Mouse (Mus musculus) spleen, adult 2 months (tissue): ENCODE measurements around the gene Fbxo48. TPM values are rescaled to one million over a fixed set of nuclear protein-coding genes. Genes with fewer than 3 reads are reported as not detected.

Experiments used
- DNase-seq, 2 experiments: peaks; one replicate each; pipeline versions ENCODE4 v3.0.0 to v3.0.0-alpha.2; 2012 to 2021; ENCODE audit warnings: low spot score in 2 of 2, low read depth in 1 of 2
- H3K27ac ChIP-seq: fragments of 200-500 bp; 2 replicates; pipeline ENCODE4 v1.5.1; 2012; ENCODE audit warnings: low read length, inconsistent platforms; ENCODE audit not compliant: insufficient read depth
- H3K27me3 ChIP-seq: fragments of 200-500 bp; 2 replicates; pipeline ENCODE4 v1.6.1; 2012; ENCODE audit warnings: mild to moderate bottlenecking, moderate library complexity, low read length, inconsistent platforms; ENCODE audit not compliant: control insufficient read depth, insufficient read depth
- H3K36me3 ChIP-seq: fragments of 200-500 bp; 2 replicates; pipeline ENCODE4 v1.6.1; 2012; ENCODE audit warnings: mild to moderate bottlenecking, low read length, inconsistent platforms; ENCODE audit not compliant: control insufficient read depth, insufficient read depth
- H3K4me1 ChIP-seq: fragments of 200-500 bp; 2 replicates; pipeline ENCODE4 v1.6.1; 2011; ENCODE audit warnings: inconsistent platforms; ENCODE audit not compliant: control insufficient read depth, insufficient read depth, insufficient read length
- H3K4me3 ChIP-seq: fragments of 200-500 bp; 2 replicates; pipeline ENCODE4 v1.5.1; 2011; ENCODE audit warnings: mild to moderate bottlenecking, inconsistent platforms; ENCODE audit not compliant: insufficient read depth, insufficient read length; ENCODE audit errors: extremely low read depth
- CTCF ChIP-seq: fragments of 200-500 bp; IDR thresholded peaks from 2 replicates; pipeline ENCODE4 v1.5.1; 2011; ENCODE audit warnings: mild to moderate bottlenecking, inconsistent platforms; ENCODE audit not compliant: insufficient read depth, insufficient read length, insufficient replicate concordance; ENCODE audit errors: extremely low read depth
- POLR2A ChIP-seq: fragments of 200-500 bp; IDR thresholded peaks from 2 replicates; pipeline ENCODE4 v1.6.1; 2011; ENCODE audit warnings: low read depth, low read length, inconsistent platforms
- WGBS: fragments of 180-500 bp; shearing (Covaris S2); methylation state at CpG from one replicate; pipeline ENCODE4 v1.1.7; 2018; 5-methylcytosine and 5-hydroxymethylcytosine counted together
- polyA plus RNA-seq: library from polyadenylated mRNA; depleted of rRNA; stranded (reverse); fragments of >200 nt; gene quantifications from 2 replicates; pipeline ENCODE4 v1.2.3, GENCODE M21; 2012

Gene Fbxo48
- polyA plus RNA-seq, 1 experiment, result 0.94 TPM

DNA sequence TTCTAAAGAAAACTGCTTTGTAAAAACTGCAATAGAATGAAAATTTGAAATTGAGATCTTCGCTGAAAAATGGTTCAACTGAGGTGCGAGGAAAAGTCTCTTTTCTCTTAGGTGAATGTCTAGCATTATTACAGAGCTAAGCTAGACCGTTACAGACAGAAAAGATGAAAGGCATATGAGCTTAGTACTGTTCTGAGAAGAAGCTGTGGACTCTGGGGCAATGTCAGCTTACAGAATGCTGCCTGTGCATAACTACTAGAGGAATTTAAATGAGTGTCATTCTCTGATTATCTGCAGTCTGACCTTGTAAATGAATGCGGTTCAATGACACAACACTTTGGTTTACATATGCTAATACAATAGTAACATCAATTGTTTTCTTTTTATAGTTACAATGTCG lies 35.3 kb upstream of the Fbxo48 start:
- H3K4me3 ChIP-seq, result no peak overlapping the region
- no peak for DNase-seq
- no peaks in the 10 kb centered on the region for H3K4me1 ChIP-seq
- H3K36me3 ChIP-seq, result no peaks in the 10 kb centered on the region
- no peak overlapping the region for H3K27ac ChIP-seq
- no peak for TF ChIP-seq POLR2A
- TF ChIP-seq CTCF, result no peak
- WGBS, result 86% methylated on average over 5 of the region's 5 CpGs
- no peaks in the 10 kb centered on the region for H3K27me3 ChIP-seq

DNA sequence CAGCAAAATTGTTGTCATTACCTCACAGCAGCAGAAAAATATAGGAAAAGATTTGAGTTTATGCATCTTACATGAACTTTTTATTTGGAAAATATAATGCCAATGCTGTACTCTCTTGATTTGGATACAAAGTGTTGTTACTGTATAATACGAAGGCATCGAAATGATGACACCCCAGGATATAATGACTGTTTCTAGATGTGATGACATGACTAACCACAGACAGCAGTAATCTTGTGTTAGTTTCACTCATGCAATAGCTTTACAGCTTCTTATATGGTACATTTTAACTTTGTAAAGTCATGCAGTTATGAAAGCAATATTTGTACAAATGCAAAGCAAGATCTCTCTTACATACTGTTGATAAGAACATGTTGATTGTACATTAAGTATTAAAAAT lies 33.7 kb upstream of the Fbxo48 start:
- no peaks in the 10 kb centered on the region for H3K36me3 ChIP-seq
- TF ChIP-seq POLR2A (no peak), CTCF (no peak)
- no peaks in the 10 kb centered on the region for H3K4me1 ChIP-seq
- H3K27ac ChIP-seq, result no peak overlapping the region
- WGBS, result 88% methylated on average over 2 of the region's 2 CpGs
- no peak for DNase-seq
- H3K4me3 ChIP-seq, result no peak overlapping the region
- no peaks in the 10 kb centered on the region for H3K27me3 ChIP-seq

GRCm38 (mm10) chr11:16932159-16932558 lies 19.0 kb upstream of the Fbxo48 start:
- Histone ChIP-seq H3K27ac (no peak overlapping the region; the same call in 1 of the 2 replicates), H3K4me3 (no peak overlapping the region), H3K27me3 (no peaks in the 10 kb centered on the region), H3K36me3 (no peaks in the 10 kb centered on the region), H3K4me1 (peaks cover 1% of the 10 kb centered on the region; the same call in 1 of the 2 replicates)
- 31% methylated on average over 3 of the region's 3 CpGs for WGBS
- TF ChIP-seq POLR2A (no peak), CTCF (no peak)
- no peak for DNase-seq

GRCm38 (mm10) chr11:16935577-16936236 lies 15.5 kb upstream of the Fbxo48 start:
- Histone ChIP-seq H3K27ac (no peak overlapping the region), H3K4me3 (no peak overlapping the region), H3K4me1 (peaks cover 1% of the 10 kb centered on the region; the same call in 1 of the 2 replicates), H3K27me3 (no peaks in the 10 kb centered on the region), H3K36me3 (no peaks in the 10 kb centered on the region)
- no peak for DNase-seq
- 93% methylated on average over 6 of the region's 6 CpGs for WGBS
- TF ChIP-seq POLR2A, result no peak
- TF ChIP-seq CTCF, result no peak

DNA sequence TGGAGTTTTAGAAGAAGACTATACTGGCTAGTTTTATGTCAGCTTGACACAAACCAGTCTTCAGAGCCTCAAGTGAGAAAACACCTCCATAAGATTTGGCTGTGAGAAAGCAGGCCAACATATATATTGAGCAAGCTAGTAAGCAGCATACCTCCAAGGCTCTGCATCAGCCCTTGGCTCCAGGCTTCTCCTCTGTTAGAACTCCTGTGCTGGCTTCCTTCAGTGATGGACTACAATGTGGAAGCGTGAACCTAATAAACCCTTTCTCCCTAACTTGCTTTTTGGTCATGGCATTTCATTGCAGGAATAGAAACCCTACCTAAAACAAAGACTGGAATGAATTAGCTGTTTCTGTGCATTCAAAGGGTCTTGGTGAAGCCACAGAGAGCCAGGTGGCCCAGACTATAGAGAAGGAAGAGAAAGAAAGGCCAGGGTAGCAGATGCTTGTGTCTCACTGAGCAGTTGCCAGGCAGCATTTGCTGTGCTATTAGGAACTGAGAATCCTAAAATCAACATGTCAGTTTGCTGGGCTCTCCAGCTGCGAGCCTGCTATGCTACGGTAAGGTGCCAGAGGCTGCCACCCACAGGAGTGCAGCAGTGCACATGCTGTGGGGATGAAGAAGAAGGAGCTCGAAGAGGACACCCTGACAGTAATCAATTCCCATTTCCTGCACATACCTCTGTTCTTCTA lies 9.9 kb upstream of the Fbxo48 start:
- Histone ChIP-seq H3K4me1 (peaks cover 7% of the 10 kb centered on the region), H3K27ac (no peak overlapping the region)
- WGBS, result 60% methylated on average over 4 of the region's 4 CpGs

DNA sequence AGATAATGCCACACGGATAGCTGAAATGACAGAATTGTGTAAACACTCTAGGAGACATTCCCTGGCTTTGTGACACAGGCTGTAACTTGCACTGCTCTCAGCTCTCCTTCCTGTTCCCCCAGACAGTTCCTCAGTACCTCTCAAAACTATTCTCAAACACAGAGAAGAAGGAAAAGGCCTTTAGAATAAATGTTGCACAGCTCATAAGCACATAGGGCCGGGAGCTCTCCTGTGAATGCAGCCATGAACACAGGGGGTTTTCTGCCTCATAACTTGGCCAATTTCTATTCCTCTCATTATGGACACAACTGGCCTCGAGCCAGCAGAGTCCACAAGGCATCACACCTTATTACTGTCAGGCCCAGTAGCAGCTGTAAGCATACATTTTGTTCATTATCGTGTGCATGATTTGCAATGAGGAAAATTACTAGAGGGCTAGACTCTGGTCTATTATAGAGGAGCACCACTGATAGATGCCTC lies 9.2 kb upstream of the Fbxo48 start:
- Histone ChIP-seq H3K27me3 (no peaks in the 10 kb centered on the region), H3K36me3 (no peaks in the 10 kb centered on the region), H3K4me3 (no peak overlapping the region), H3K27ac (no peak overlapping the region), H3K4me1 (peaks cover 7% of the 10 kb centered on the region)
- WGBS, result 83% methylated on average over 4 of the region's 4 CpGs
- TF ChIP-seq CTCF (no peak), POLR2A (no peak)
- no peak for DNase-seq

More for the DNA sequence above, 9.9 kb upstream of the Fbxo48 start:
- no peak overlapping the region for H3K4me3 ChIP-seq
- H3K36me3 ChIP-seq, result no peaks in the 10 kb centered on the region
- TF ChIP-seq CTCF (no peak), POLR2A (no peak)
- H3K27me3 ChIP-seq, result no peaks in the 10 kb centered on the region
- no peak for DNase-seq

DNA sequence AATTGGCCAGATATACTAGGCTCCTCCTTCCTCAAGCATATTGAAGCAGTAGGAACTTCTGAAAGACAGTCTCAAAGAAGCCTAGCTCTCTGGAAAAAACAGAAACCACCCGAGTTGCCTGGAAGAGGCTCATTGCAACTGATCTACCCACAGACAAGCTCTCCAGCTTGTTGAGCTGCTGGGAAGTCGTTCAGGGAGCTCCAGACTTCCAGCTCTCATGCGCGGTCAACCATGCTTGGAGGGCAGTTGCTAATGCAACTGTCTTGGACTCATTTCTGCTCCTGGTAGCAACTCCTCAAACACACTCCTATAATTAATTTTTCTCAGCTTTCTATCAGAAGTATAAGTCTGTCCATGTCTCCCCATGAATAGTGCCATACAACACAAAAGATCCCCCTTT lies 8.2 kb upstream of the Fbxo48 start:
- no peak for TF ChIP-seq CTCF
- no peak for TF ChIP-seq POLR2A
- Histone ChIP-seq H3K4me3 (no peak overlapping the region), H3K36me3 (no peaks in the 10 kb centered on the region), H3K27me3 (no peaks in the 10 kb centered on the region), H3K4me1 (peaks cover 7% of the 10 kb centered on the region), H3K27ac (no peak overlapping the region)
- 73% methylated on average over 4 of the region's 4 CpGs for WGBS
- no peak for DNase-seq
